Comparison of ENCODE assay signal across 20 mouse cellular contexts in the genomic region with DNA sequence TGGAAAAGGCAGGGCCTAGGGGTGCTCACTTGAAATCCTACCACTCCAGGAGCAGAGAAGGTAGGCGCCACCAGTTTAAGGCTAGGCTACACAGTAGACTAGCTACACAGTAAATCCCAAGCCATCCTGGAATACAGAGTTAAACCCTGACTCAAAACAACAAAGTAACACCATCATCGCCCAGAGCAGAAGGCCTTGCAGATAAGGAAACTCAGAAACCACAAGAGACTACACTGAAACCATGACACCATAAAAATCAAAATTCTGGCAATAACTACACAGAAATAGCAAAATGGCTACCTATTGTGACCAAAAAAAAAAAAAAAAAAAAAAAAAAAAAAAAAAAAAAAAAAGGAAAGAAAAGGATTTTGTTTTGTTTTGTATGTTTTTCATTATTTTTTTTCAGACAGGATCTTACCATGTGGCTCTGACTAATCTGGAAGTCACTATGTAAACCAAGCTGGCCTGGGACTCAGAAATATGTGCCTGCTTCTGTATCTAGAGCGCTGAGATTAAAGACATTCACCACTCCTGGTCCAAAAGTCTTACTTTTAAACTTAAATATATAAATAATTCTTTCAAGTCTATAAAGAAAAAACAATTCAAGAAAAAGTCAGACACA. TPM values are rescaled to one million over a fixed set of nuclear protein-coding genes. Genes with fewer than 3 reads are reported as not detected.
A peak's percentile ranks its signal among the peaks of the same experiment; 100 is the strongest.
DNase-seq lines count a peak whose midpoint lies in the region; ATAC-seq and TF ChIP-seq lines count a peak whose summit lies in the region.
"Had no signal": no experiment of that assay in that cellular context is flagged by ENCODE, and none has a peak within 500 bp of the region (broad histone marks: within the 10 kb centered on the region; RNA-seq: fewer than 3 reads in every experiment).

No protein-coding gene starts in this region.

- no peak overlapping the region for H3K4me3 ChIP-seq in heart, embryonic 11.5 days (ENCODE audit: low read depth, low read length)
- no peak overlapping the region for H3K4me3 ChIP-seq in MEL (ENCODE audit: control insufficient read depth in 1 of 2, insufficient read depth in 1 of 2, low read depth in 2 of 2, low read length in 2 of 2)
- H3K4me3 ChIP-seq in liver, postnatal 0 days (ENCODE audit: low read depth, low read length): no peak overlapping the region
- H3K4me3 ChIP-seq: limb, embryonic 13.5 days had no signal

- peaks cover 5% of the 10 kb centered on the region for H3K79me2 ChIP-seq in MEL (ENCODE audit: control insufficient read depth, insufficient read depth, low read length, poor library complexity)

- 79% methylated on average over 3 of the region's 3 CpGs for WGBS in heart, embryonic 11.5 days (ENCODE audit: insufficient replicate concordance)
- 69% methylated on average over 3 of the region's 3 CpGs for WGBS in liver, postnatal 0 days (ENCODE audit: insufficient replicate concordance)

- peak; percentile 33; the same call in 1 of the 2 replicates for ATAC-seq in heart, embryonic 11.5 days (replicated peaks; ENCODE audit: insufficient number of reproducible peaks, low FRiP score, low TSS enrichment)
- peak; percentile 38 for ATAC-seq in granulocyte monocyte progenitor cell, adult 5-6 weeks (replicated peaks; ENCODE audit: poor library complexity, severe bottlenecking)
- peak; percentile 57 for ATAC-seq in liver, postnatal 0 days
- ATAC-seq: forebrain, embryonic 14.5 days; intestine, embryonic 16.5 days had no signal

- no peak for TF ChIP-seq POLR2A in MEL (IDR thresholded peaks at IDR 0.05; ENCODE audit: control insufficient read depth in 1 of 2, insufficient read depth in 1 of 2, low read depth in 1 of 2, low read length in 2 of 2, poor library complexity in 1 of 2)

- H3K9me3 ChIP-seq in heart, embryonic 11.5 days (replicated peaks; ENCODE audit: control insufficient read depth, low read length): no peaks in the 10 kb centered on the region
- no peaks in the 10 kb centered on the region for H3K9me3 ChIP-seq in MEL (replicated peaks; ENCODE audit: insufficient read depth, low read length)
- H3K9me3 ChIP-seq in liver, postnatal 0 days (ENCODE audit: low read length): no peaks in the 10 kb centered on the region
- H3K9me3 ChIP-seq: limb, embryonic 13.5 days had no signal

- TF ChIP-seq CTCF in MEL (IDR thresholded peaks at IDR 0.05 in 2 of 3, conservative IDR thresholded peaks at IDR 0.05 in 1 of 3; ENCODE audit: control insufficient read depth in 1 of 3, insufficient read depth in 1 of 3, low read depth in 2 of 3, low read length in 3 of 3, poor library complexity in 1 of 3, severe bottlenecking in 1 of 3): no peak
- no peak for TF ChIP-seq CTCF in liver, postnatal 0 days (IDR thresholded peaks at IDR 0.05; ENCODE audit: low read depth)

- H3K27me3 ChIP-seq in heart, embryonic 11.5 days (ENCODE audit: control insufficient read depth, insufficient read depth, low read length): no peaks in the 10 kb centered on the region
- no peaks in the 10 kb centered on the region for H3K27me3 ChIP-seq in MEL (ENCODE audit: control insufficient read depth in 1 of 2, insufficient read depth in 2 of 2, low read length in 2 of 2)
- H3K27me3 ChIP-seq in liver, postnatal 0 days (ENCODE audit: insufficient read depth, low read length): no peaks in the 10 kb centered on the region
- H3K27me3 ChIP-seq: limb, embryonic 13.5 days had no signal

- H3K36me3 ChIP-seq in heart, embryonic 11.5 days (ENCODE audit: control insufficient read depth, insufficient read depth, low read length): no peaks in the 10 kb centered on the region; the same call in 1 of the 2 replicates
- H3K36me3 ChIP-seq in MEL (ENCODE audit: control insufficient read depth in 1 of 2, insufficient read depth in 2 of 2, low read length in 2 of 2): peaks cover 0 to 44% of the 10 kb centered on the region in 2 experiments; a peak in 2 of 4 replicates
- peaks cover 20% of the 10 kb centered on the region for H3K36me3 ChIP-seq in liver, postnatal 0 days (replicated peaks; ENCODE audit: insufficient read depth, low read length)

- peak overlapping the region; percentile 23; the same call in 1 of the 2 replicates for H3K9ac ChIP-seq in heart, embryonic 11.5 days (ENCODE audit: low read depth, low read length)
- no peak overlapping the region for H3K9ac ChIP-seq in MEL (ENCODE audit: control insufficient read depth, low read depth, low read length, poor library complexity, severe bottlenecking)
- peak overlapping the region; percentile 56 for H3K9ac ChIP-seq in liver, postnatal 0 days (replicated peaks)

- TF ChIP-seq EP300 in MEL (IDR thresholded peaks at IDR 0.05; ENCODE audit: low read depth in 1 of 2, low read length in 2 of 2): peak; percentile 96
- peak; percentile 98 for TF ChIP-seq EP300 in liver, postnatal 0 days (IDR thresholded peaks at IDR 0.05; ENCODE audit: low read depth)

- no peak for TF ChIP-seq RAD21 in MEL (IDR thresholded peaks at IDR 0.05; ENCODE audit: low read depth, low read length)

- no peak overlapping the region for H3K4me2 ChIP-seq in heart, embryonic 11.5 days
- peak overlapping the region; percentile 19; the same call in 1 of the 2 replicates for H3K4me2 ChIP-seq in liver, postnatal 0 days (ENCODE audit: low read depth, low read length)

- intact Hi-C loops in heart, postnatal 25 days (cut with DNase I): no loop called here

- peaks cover 7% of the 10 kb centered on the region; the same call in 1 of the 2 replicates for H3K4me1 ChIP-seq in heart, embryonic 11.5 days (ENCODE audit: control insufficient read depth, insufficient read depth, low read length)
- peaks cover 28 to 41% of the 10 kb centered on the region in 2 experiments for H3K4me1 ChIP-seq in MEL (ENCODE audit: control insufficient read depth in 1 of 2, insufficient read depth in 2 of 2, low read length in 2 of 2)
- peaks cover 32% of the 10 kb centered on the region for H3K4me1 ChIP-seq in liver, postnatal 0 days (ENCODE audit: insufficient read depth)

- DNase-seq in heart, postnatal 25 days (ENCODE audit: low spot score): no peak
- DNase-seq in MEL (ENCODE audit: low read depth, low spot score): peak; percentile 94
- DNase-seq in liver, postnatal 0 days: no peak
- no peak for DNase-seq in gastrocnemius, adult 18-20 months (ENCODE audit: low spot score)
- DNase-seq in right cerebral cortex, postnatal 10 days (ENCODE audit: low spot score in 2 of 2): no peak
- DNase-seq in kidney, adult 11 months: no peak
- DNase-seq: adrenal gland, postnatal 25 days; cerebellum, adult 18-20 months; embryo, embryonic 11 days; heart, postnatal 4 days; kidney, postnatal 25 days; right cerebral cortex, postnatal 25 days had no signal

- H3K27ac ChIP-seq in heart, embryonic 11.5 days (ENCODE audit: low read depth, low read length): peak overlapping the region; percentile 79
- H3K27ac ChIP-seq in MEL (ENCODE audit: control insufficient read depth, low read depth, low read length): peak overlapping the region; percentile 25
- peak overlapping the region; percentile 96 for H3K27ac ChIP-seq in liver, postnatal 0 days (ENCODE audit: low read depth)

RNA-seq across cellular contexts. Expression of a gene that starts 2.3 kb away (rescaled TPM):
- 26.1 and 34.6 TPM in 2 replicates for polyA plus RNA-seq in heart, embryonic 11.5 days (2014; fragmentation: Nextera tagmentation; extraction: Ambion mirVana)
- 10 to 100 TPM; 26.8 to 29.8 TPM for total RNA-seq in heart, postnatal 25 days (2021)
- 12.5 and 14.1 TPM in 2 replicates for total RNA-seq in MEL (2012; rRNA removed)
- polyA plus RNA-seq in MEL (2012; ENCODE audit: insufficient read depth in 1 of 2, insufficient read length in 2 of 2, low read depth in 1 of 2, low replicate concordance in 2 of 2, missing spikeins in 1 of 2): 10 to 100 TPM in 1 of 2 experiments, not detected in 1; 18.4 TPM
- 25.3 and 28.6 TPM in 2 replicates for total RNA-seq in granulocyte monocyte progenitor cell, adult 5-6 weeks (2014; fragmentation: Nextera tagmentation)
- 17.7 and 18.6 TPM in 2 replicates for total RNA-seq in granulocyte monocyte progenitor cell, adult 5-6 weeks (2017)
- 22.8 and 26.2 TPM in 2 replicates for polyA plus RNA-seq in liver, postnatal 0 days (2015; fragmentation: Nextera tagmentation; extraction: Ambion mirVana)
- 10 to 100 TPM; 20.1 to 27.4 TPM for total RNA-seq in gastrocnemius, adult 18-20 months (2021)

RNA-seq across cellular contexts. Expression of a gene that starts 11.0 kb away (rescaled TPM):
- polyA plus RNA-seq in heart, embryonic 11.5 days (2014; fragmentation: Nextera tagmentation; extraction: Ambion mirVana): 9,744 and 12,458 TPM in 2 replicates
- total RNA-seq in heart, postnatal 25 days (2021): not detected
- not detected in 2 replicates for total RNA-seq in MEL (2012; rRNA removed)
- under 1 TPM in 1 of 2 experiments, not detected in 1; 0.13 TPM for polyA plus RNA-seq in MEL (2012; ENCODE audit: insufficient read depth in 1 of 2, insufficient read length in 2 of 2, low read depth in 1 of 2, low replicate concordance in 2 of 2, missing spikeins in 1 of 2)
- total RNA-seq in granulocyte monocyte progenitor cell, adult 5-6 weeks (2014; fragmentation: Nextera tagmentation): not detected in 2 replicates
- not detected in 2 replicates for total RNA-seq in granulocyte monocyte progenitor cell, adult 5-6 weeks (2017)
- polyA plus RNA-seq in liver, postnatal 0 days (2015; fragmentation: Nextera tagmentation; extraction: Ambion mirVana): 5.6 and 6.3 TPM in 2 replicates
- total RNA-seq in gastrocnemius, adult 18-20 months (2021): not detected
- total RNA-seq: adrenal gland, postnatal 25 days; gastrocnemius, postnatal 4 days; layer of hippocampus, postnatal 14 days; monocyte, adult 5-6 weeks had no signal

RNA-seq across cellular contexts. Expression of a gene that starts 18.1 kb away (rescaled TPM):
- 8,943 and 11,032 TPM in 2 replicates for polyA plus RNA-seq in heart, embryonic 11.5 days (2014; fragmentation: Nextera tagmentation; extraction: Ambion mirVana)
- total RNA-seq in heart, postnatal 25 days (2021): over 10,000 TPM in 1 of 2 experiments, 1,000 to 10,000 TPM in 1; 9,129 to 20,531 TPM
- total RNA-seq in MEL (2012; rRNA removed): 211 and 272 TPM in 2 replicates
- 100 to 1,000 TPM; 313 to 334 TPM for polyA plus RNA-seq in MEL (2012; ENCODE audit: insufficient read depth in 1 of 2, insufficient read length in 2 of 2, low read depth in 1 of 2, low replicate concordance in 2 of 2, missing spikeins in 1 of 2)
- total RNA-seq in granulocyte monocyte progenitor cell, adult 5-6 weeks (2014; fragmentation: Nextera tagmentation): 2.8 TPM in 1 of 2 replicates, not detected in the other
- total RNA-seq in granulocyte monocyte progenitor cell, adult 5-6 weeks (2017): 0.46 and 0.52 TPM in 2 replicates
- polyA plus RNA-seq in liver, postnatal 0 days (2015; fragmentation: Nextera tagmentation; extraction: Ambion mirVana): 32,136 and 32,798 TPM in 2 replicates
- 100 to 1,000 TPM; 316 to 399 TPM for total RNA-seq in gastrocnemius, adult 18-20 months (2021)

RNA-seq across cellular contexts. Expression of a gene that starts 21.5 kb away (rescaled TPM):
- 23.0 and 24.4 TPM in 2 replicates for polyA plus RNA-seq in heart, embryonic 11.5 days (2014; fragmentation: Nextera tagmentation; extraction: Ambion mirVana)
- 1 to 10 TPM in 1 of 2 experiments, under 1 TPM in 1; 0.70 to 1.9 TPM for total RNA-seq in heart, postnatal 25 days (2021)
- total RNA-seq in MEL (2012; rRNA removed): 2.3 and 2.5 TPM in 2 replicates
- 1 to 10 TPM in 1 of 2 experiments, not detected in 1; 6.5 TPM for polyA plus RNA-seq in MEL (2012; ENCODE audit: insufficient read depth in 1 of 2, insufficient read length in 2 of 2, low read depth in 1 of 2, low replicate concordance in 2 of 2, missing spikeins in 1 of 2)
- not detected in 2 replicates for total RNA-seq in granulocyte monocyte progenitor cell, adult 5-6 weeks (2014; fragmentation: Nextera tagmentation)
- total RNA-seq in granulocyte monocyte progenitor cell, adult 5-6 weeks (2017): not detected in 2 replicates
- 70.9 and 75.1 TPM in 2 replicates for polyA plus RNA-seq in liver, postnatal 0 days (2015; fragmentation: Nextera tagmentation; extraction: Ambion mirVana)
- total RNA-seq in gastrocnemius, adult 18-20 months (2021): not detected
- total RNA-seq: gastrocnemius, postnatal 4 days; monocyte, adult 5-6 weeks had no signal

RNA-seq across cellular contexts. Expression of a gene that starts 31.1 kb away (rescaled TPM):
- 18,841 and 22,217 TPM in 2 replicates for polyA plus RNA-seq in heart, embryonic 11.5 days (2014; fragmentation: Nextera tagmentation; extraction: Ambion mirVana)
- over 10,000 TPM in 1 of 2 experiments, 1,000 to 10,000 TPM in 1; 8,713 to 18,074 TPM for total RNA-seq in heart, postnatal 25 days (2021)
- total RNA-seq in MEL (2012; rRNA removed): 130 and 202 TPM in 2 replicates
- 100 to 1,000 TPM; 313 to 432 TPM for polyA plus RNA-seq in MEL (2012; ENCODE audit: insufficient read depth in 1 of 2, insufficient read length in 2 of 2, low read depth in 1 of 2, low replicate concordance in 2 of 2, missing spikeins in 1 of 2)
- 0.73 TPM in 1 of 2 replicates, not detected in the other for total RNA-seq in granulocyte monocyte progenitor cell, adult 5-6 weeks (2014; fragmentation: Nextera tagmentation)
- 6.1 and 16.0 TPM in 2 replicates for total RNA-seq in granulocyte monocyte progenitor cell, adult 5-6 weeks (2017)
- polyA plus RNA-seq in liver, postnatal 0 days (2015; fragmentation: Nextera tagmentation; extraction: Ambion mirVana): 64,656 and 66,091 TPM in 2 replicates
- 100 to 1,000 TPM; 266 to 304 TPM for total RNA-seq in gastrocnemius, adult 18-20 months (2021)

Comparison
In these comparisons a context has a peak if more than half of its experiments do, and no peak if none do; other contexts are left out.
1. H3K27ac ChIP-seq: peak in every context shown above with its lines; median percentile 96 in liver, postnatal 0 days; 79 in heart, embryonic 11.5 days; 25 in MEL.
2. RNA of a gene that starts 18.1 kb away (total RNA-seq): 9,129 to 20,531 TPM in heart, postnatal 25 days, 316 to 399 TPM in gastrocnemius, adult 18-20 months and 211 to 272 TPM in MEL; 0.46 to 2.8 TPM in granulocyte monocyte progenitor cell, adult 5-6 weeks; every median in the first group is over 10 times any median in the second.
3. Peak in every context shown above with its lines, with median percentiles within 50 percentile points of each other: ATAC-seq.